Mouse (Mus musculus) G1E (cell line): Measurements from ENCODE around the gene Nacc2.

Experiments used
- CTCF ChIP-seq: IDR thresholded peaks from 2 replicates; pipeline ENCODE4 v1.5.1; 2012; ENCODE audit warnings: low read depth, low read length, inconsistent platforms, mixed read lengths
- GATA1 ChIP-seq: IDR thresholded peaks from 2 replicates; pipeline ENCODE4 v1.6.1; 2012; ENCODE audit warnings: borderline replicate concordance, low read length, inconsistent platforms, mixed read lengths
- GATA2 ChIP-seq: IDR thresholded peaks from 2 replicates; pipeline ENCODE4 v1.6.1; 2012; ENCODE audit warnings: low read depth, low read length, inconsistent platforms, borderline replicate concordance
- POLR2AphosphoS5 ChIP-seq: IDR thresholded peaks from 2 replicates; pipeline ENCODE4 v1.6.1; 2012; ENCODE audit warnings: low read depth, low read length, inconsistent platforms; ENCODE audit not compliant: insufficient replicate concordance
- TAL1 ChIP-seq: conservative IDR thresholded peaks from 2 replicates; pipeline ENCODE4 v1.6.1; 2012; ENCODE audit warnings: low read depth, low read length, inconsistent platforms, mixed read lengths

- TF ChIP-seq CTCF (no peak), TAL1 (no peak), GATA2 (no peak), GATA1 (no peak), POLR2AphosphoS5 (no peak)
Observed at GRCm38 (mm10) chr2:26123079-26123648, at the start of gene Nacc2.
